Mouse (Mus musculus): ENCODE results near the gene Gm36210. TPM values are rescaled to one million over a fixed set of nuclear protein-coding genes. Genes with fewer than 3 reads are reported as not detected.
A peak's percentile ranks its signal among the peaks of the same experiment; 100 is the strongest.

The Gm36210 gene
- polyA plus RNA-seq, 1 experiment from 2014 or later: 0.29 TPM

GRCm38 (mm10) chr7:4925441-4926381, 19.4 kb upstream of the Gm36210 start, which contains the start of gene Ssc5d:
Gene Ssc5d, plus strand, starts transcription at chr7:4925785.
- Histone ChIP-seq H3K9ac (ENCODE audit: low read length) (peak within 1 kb of the TSS; percentile 20; the same call in 1 of the 2 replicates), H3K4me2 (ENCODE audit: low read depth) (peak within 1 kb of the TSS; percentile 17), H3K4me1 (ENCODE audit: control insufficient read depth, insufficient read depth, low read length) (peaks cover 43% of the 10 kb centered on the region), H3K27me3 (ENCODE audit: control insufficient read depth, insufficient read depth, low read length) (no peaks in the 10 kb centered on the region), H3K27ac (ENCODE audit: low read depth, low read length) (peak within 1 kb of the TSS; percentile 95), H3K4me3 (ENCODE audit: low read depth, low read length) (no peak within 1 kb of the TSS), H3K36me3 (ENCODE audit: control insufficient read depth, insufficient read depth, low read length) (peaks cover 1% of the 10 kb centered on the region; the same call in 1 of the 2 replicates), H3K9me3 (ENCODE audit: control insufficient read depth, low read length) (no peaks in the 10 kb centered on the region)
- DNase-seq (ENCODE audit: low spot score) (peak; percentile 54), ATAC-seq (ENCODE audit: insufficient read depth, low FRiP score, low TSS enrichment) (no peak)
- WGBS: 3% methylated on average over 6 of the region's 6 CpGs

- no peak for ATAC-seq (ENCODE audit: insufficient read depth, low FRiP score, low TSS enrichment)
- DNase-seq (ENCODE audit: low spot score): peak; percentile 28
- no peaks in the 10 kb centered on the region for H3K9me3 ChIP-seq (ENCODE audit: control insufficient read depth, low read length)
- peaks cover 8% of the 10 kb centered on the region; the same call in 1 of the 2 replicates for H3K36me3 ChIP-seq (ENCODE audit: control insufficient read depth, insufficient read depth, low read length)
- H3K4me1 ChIP-seq (ENCODE audit: control insufficient read depth, insufficient read depth, low read length): peaks cover 43% of the 10 kb centered on the region
- no peaks in the 10 kb centered on the region for H3K27me3 ChIP-seq (ENCODE audit: control insufficient read depth, insufficient read depth, low read length)
- H3K9ac ChIP-seq (ENCODE audit: low read length): peak overlapping the region; percentile 15; the same call in 1 of the 2 replicates
- peak overlapping the region; percentile 95 for H3K27ac ChIP-seq (ENCODE audit: low read depth, low read length)
- H3K4me3 ChIP-seq (ENCODE audit: low read depth, low read length): no peak overlapping the region
- H3K4me2 ChIP-seq (ENCODE audit: low read depth): no peak overlapping the region
- WGBS: 17% methylated on average over 3 of the region's 4 CpGs
Observed at GRCm38 (mm10) chr7:4924891-4925301, 18.6 kb upstream of the Gm36210 start.

GRCm38 (mm10) chr7:4924483-4924882, 18.2 kb upstream of the Gm36210 start:
- WGBS: under 1% methylated on average over 4 of the region's 4 CpGs
- Histone ChIP-seq H3K4me3 (ENCODE audit: low read depth, low read length) (no peak overlapping the region), H3K27ac (ENCODE audit: low read depth, low read length) (peak overlapping the region; percentile 95), H3K9me3 (ENCODE audit: control insufficient read depth, low read length) (no peaks in the 10 kb centered on the region), H3K9ac (ENCODE audit: low read length) (no peak overlapping the region), H3K36me3 (ENCODE audit: control insufficient read depth, insufficient read depth, low read length) (peaks cover 10% of the 10 kb centered on the region), H3K27me3 (ENCODE audit: control insufficient read depth, insufficient read depth, low read length) (no peaks in the 10 kb centered on the region), H3K4me1 (ENCODE audit: control insufficient read depth, insufficient read depth, low read length) (peaks cover 43% of the 10 kb centered on the region), H3K4me2 (ENCODE audit: low read depth) (peak overlapping the region; percentile 94)
- DNase-seq (ENCODE audit: low spot score): no peak
- ATAC-seq (ENCODE audit: insufficient read depth, low FRiP score, low TSS enrichment): no peak

GRCm38 (mm10) chr7:4923586-4924364, 17.5 kb upstream of the Gm36210 start:
- peak; percentile 66 for DNase-seq (ENCODE audit: low spot score)
- peak overlapping the region; percentile 25 for H3K4me3 ChIP-seq (ENCODE audit: low read depth, low read length)
- H3K9ac ChIP-seq (ENCODE audit: low read length): peak overlapping the region; percentile 65
- H3K27me3 ChIP-seq (ENCODE audit: control insufficient read depth, insufficient read depth, low read length): no peaks in the 10 kb centered on the region
- peaks cover 13% of the 10 kb centered on the region for H3K36me3 ChIP-seq (ENCODE audit: control insufficient read depth, insufficient read depth, low read length)
- no peak for ATAC-seq (ENCODE audit: insufficient read depth, low FRiP score, low TSS enrichment)
- WGBS: 3% methylated on average over 37 of the region's 37 CpGs
- peak overlapping the region; percentile 94 for H3K4me2 ChIP-seq (ENCODE audit: low read depth)
- H3K9me3 ChIP-seq (ENCODE audit: control insufficient read depth, low read length): no peaks in the 10 kb centered on the region
- H3K4me1 ChIP-seq (ENCODE audit: control insufficient read depth, insufficient read depth, low read length): peaks cover 43% of the 10 kb centered on the region
- H3K27ac ChIP-seq (ENCODE audit: low read depth, low read length): peak overlapping the region; percentile 95

- Histone ChIP-seq H3K4me2 (ENCODE audit: low read depth) (peak overlapping the region; percentile 94), H3K9ac (ENCODE audit: low read length) (peak overlapping the region; percentile 65), H3K36me3 (ENCODE audit: control insufficient read depth, insufficient read depth, low read length) (peaks cover 18% of the 10 kb centered on the region), H3K27ac (ENCODE audit: low read depth, low read length) (peak overlapping the region; percentile 95), H3K4me1 (ENCODE audit: control insufficient read depth, insufficient read depth, low read length) (peaks cover 43% of the 10 kb centered on the region), H3K9me3 (ENCODE audit: control insufficient read depth, low read length) (no peaks in the 10 kb centered on the region), H3K4me3 (ENCODE audit: low read depth, low read length) (peak overlapping the region; percentile 37), H3K27me3 (ENCODE audit: control insufficient read depth, insufficient read depth, low read length) (no peaks in the 10 kb centered on the region)
- WGBS: under 1% methylated on average over 14 of the region's 14 CpGs
- peak; percentile 86 for DNase-seq (ENCODE audit: low spot score)
- peak; percentile 55 for ATAC-seq (ENCODE audit: insufficient read depth, low FRiP score, low TSS enrichment)
Observed at GRCm38 (mm10) chr7:4922931-4923565, 16.7 kb upstream of the Gm36210 start.

- Histone ChIP-seq H3K4me1 (ENCODE audit: control insufficient read depth, insufficient read depth, low read length) (peaks cover 43% of the 10 kb centered on the region), H3K9me3 (ENCODE audit: control insufficient read depth, low read length) (no peaks in the 10 kb centered on the region), H3K9ac (ENCODE audit: low read length) (peak overlapping the region; percentile 54), H3K36me3 (ENCODE audit: control insufficient read depth, insufficient read depth, low read length) (peaks cover 20% of the 10 kb centered on the region), H3K4me3 (ENCODE audit: low read depth, low read length) (peak overlapping the region; percentile 37), H3K4me2 (ENCODE audit: low read depth) (peak overlapping the region; percentile 94), H3K27me3 (ENCODE audit: control insufficient read depth, insufficient read depth, low read length) (no peaks in the 10 kb centered on the region), H3K27ac (ENCODE audit: low read depth, low read length) (peak overlapping the region; percentile 95)
- ATAC-seq (ENCODE audit: insufficient read depth, low FRiP score, low TSS enrichment) (peak; percentile 85), DNase-seq (ENCODE audit: low spot score) (peak; percentile 89)
- under 1% methylated on average over 14 of the region's 14 CpGs for WGBS
Observed at GRCm38 (mm10) chr7:4922508-4922907, 16.2 kb upstream of the Gm36210 start.

- Histone ChIP-seq H3K4me2 (ENCODE audit: low read depth) (peak within 1 kb of the TSS; percentile 94), H3K4me1 (ENCODE audit: control insufficient read depth, insufficient read depth, low read length) (peaks cover 44% of the 10 kb centered on the region), H3K27me3 (ENCODE audit: control insufficient read depth, insufficient read depth, low read length) (no peaks in the 10 kb centered on the region), H3K4me3 (ENCODE audit: low read depth, low read length) (peak within 1 kb of the TSS; percentile 37), H3K9me3 (ENCODE audit: control insufficient read depth, low read length) (no peaks in the 10 kb centered on the region), H3K36me3 (ENCODE audit: control insufficient read depth, insufficient read depth, low read length) (peaks cover 20% of the 10 kb centered on the region), H3K9ac (ENCODE audit: low read length) (peak within 1 kb of the TSS; percentile 54), H3K27ac (ENCODE audit: low read depth, low read length) (peak within 1 kb of the TSS; percentile 95)
- ATAC-seq (ENCODE audit: insufficient read depth, low FRiP score, low TSS enrichment): no peak
- no peak for DNase-seq (ENCODE audit: low spot score)
- 40% methylated on average over 8 of the region's 8 CpGs for WGBS
Observed at GRCm38 (mm10) chr7:4921824-4922482, 15.6 kb upstream of the Gm36210 start, which contains the start of gene Nat14. Gene Nat14, plus strand, starts transcription at chr7:4922028.
